Mouse (Mus musculus) neural tube, embryonic 15.5 days (tissue): Measurements from ENCODE around the gene Tut7. TPM values are rescaled to one million over a fixed set of nuclear protein-coding genes. Genes with fewer than 3 reads are reported as not detected.
"Not testable (repeated sequence)": the region's sequence is repeated elsewhere in the genome, so short reads cannot be mapped to it uniquely, and the experiment has no call there.

Experiments used
- ATAC-seq: fragments of 200-750 bp; cut with Nextera tagmentation; 2 replicates; pipeline ENCODE4 v1.8.0; 2017; ENCODE audit warnings: mild to moderate bottlenecking, moderate TSS enrichment, moderate library complexity; ENCODE audit not compliant: low FRiP score
- H3K27ac ChIP-seq: fragments of 300-500 bp; sonication (generic); replicated peaks from 2 replicates; pipeline ENCODE4 v1.5.1; 2015; ENCODE audit warnings: mild to moderate bottlenecking, inconsistent platforms
- H3K27me3 ChIP-seq: fragments of 300-500 bp; sonication (generic); replicated peaks from 2 replicates; pipeline ENCODE4 v1.6.1; 2015; ENCODE audit warnings: inconsistent platforms
- H3K36me3 ChIP-seq: fragments of 300-500 bp; sonication (generic); 2 replicates; pipeline ENCODE4 v1.6.1; 2015; ENCODE audit warnings: inconsistent platforms
- H3K4me1 ChIP-seq: fragments of 300-500 bp; sonication (generic); 2 replicates; pipeline ENCODE4 v1.6.1; 2015; ENCODE audit warnings: inconsistent platforms
- H3K4me2 ChIP-seq: fragments of 300-500 bp; sonication (generic); 2 replicates; pipeline ENCODE4 v1.6.1; 2015; ENCODE audit warnings: inconsistent platforms, mild to moderate bottlenecking, moderate library complexity
- H3K4me3 ChIP-seq: fragments of 300-500 bp; sonication (generic); replicated peaks from 2 replicates; pipeline ENCODE4 v1.5.1; 2015; ENCODE audit warnings: mild to moderate bottlenecking, inconsistent platforms
- H3K9ac ChIP-seq: fragments of 300-500 bp; sonication (generic); replicated peaks from 2 replicates; pipeline ENCODE4 v1.6.1; 2015; ENCODE audit warnings: mild to moderate bottlenecking, inconsistent platforms
- H3K9me3 ChIP-seq: fragments of 300-500 bp; sonication (generic); replicated peaks from 2 replicates; pipeline ENCODE4 v1.6.1; 2016; ENCODE audit warnings: inconsistent platforms
- WGBS: fragments of 180-500 bp; shearing (Covaris S2); methylation state at CpG from one replicate; pipeline ENCODE4 v1.1.7; 2015; ENCODE audit warnings: mixed read lengths; 5-methylcytosine and 5-hydroxymethylcytosine counted together
- polyA plus RNA-seq: library from polyadenylated mRNA; unstranded; fragments of >200 nt; fragmentation: Nextera tagmentation; extraction: Ambion mirVana; gene quantifications from 2 replicates; pipeline ENCODE4 v1.2.1, GENCODE M21; 2015

The Tut7 gene
- polyA plus RNA-seq, 1 experiment from 2014 or later = 41.7 TPM

DNA sequence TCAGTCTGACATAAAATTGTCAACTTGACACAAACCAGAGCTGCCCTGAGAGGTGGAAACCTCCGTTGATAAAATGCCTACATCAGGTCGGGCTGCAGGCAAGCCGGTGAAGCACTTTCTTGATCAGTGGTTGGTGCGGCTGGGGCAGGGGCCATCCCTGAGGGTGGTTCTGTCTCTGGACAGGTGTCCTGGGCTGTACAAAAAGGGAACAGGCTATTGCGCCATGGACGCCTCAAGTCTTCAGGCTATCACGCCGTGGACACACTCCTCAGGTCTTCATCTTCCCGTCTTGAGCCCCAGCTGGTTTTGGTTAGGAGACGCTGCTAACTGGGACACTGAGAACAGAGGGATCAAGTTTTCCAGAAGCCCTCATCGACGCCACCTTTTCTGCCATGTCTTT is 72.6 kb downstream of the Tut7 start:
- WGBS = 88% methylated on average over 12 of the region's 12 CpGs
- H3K27ac ChIP-seq = no peak overlapping the region
- no peak overlapping the region for H3K4me2 ChIP-seq
- no peaks in the 10 kb centered on the region for H3K27me3 ChIP-seq
- H3K9ac ChIP-seq = no peak overlapping the region
- H3K4me1 ChIP-seq = no peaks in the 10 kb centered on the region
- H3K36me3 ChIP-seq = peaks cover 19% of the 10 kb centered on the region
- no peak for ATAC-seq
- H3K4me3 ChIP-seq = no peak overlapping the region
- no peaks in the 10 kb centered on the region for H3K9me3 ChIP-seq

- no peaks in the 10 kb centered on the region for H3K9me3 ChIP-seq
- no peaks in the 10 kb centered on the region for H3K4me1 ChIP-seq
- no peak within 1 kb of the TSS for H3K4me3 ChIP-seq
- ATAC-seq = no peak
- no peak within 1 kb of the TSS for H3K9ac ChIP-seq
- WGBS = 79% methylated on average over 9 of the region's 9 CpGs
- no peak within 1 kb of the TSS for H3K27ac ChIP-seq
- no peaks in the 10 kb centered on the region for H3K36me3 ChIP-seq
- no peaks in the 10 kb centered on the region for H3K27me3 ChIP-seq
- H3K4me2 ChIP-seq = no peak within 1 kb of the TSS
Observed at GRCm38 (mm10) chr13:59746711-59747110, 76.2 kb downstream of the Tut7 start, which contains the start of gene 1700014D04Rik. Gene 1700014D04Rik, minus strand, starts transcription at chr13:59746752.

DNA sequence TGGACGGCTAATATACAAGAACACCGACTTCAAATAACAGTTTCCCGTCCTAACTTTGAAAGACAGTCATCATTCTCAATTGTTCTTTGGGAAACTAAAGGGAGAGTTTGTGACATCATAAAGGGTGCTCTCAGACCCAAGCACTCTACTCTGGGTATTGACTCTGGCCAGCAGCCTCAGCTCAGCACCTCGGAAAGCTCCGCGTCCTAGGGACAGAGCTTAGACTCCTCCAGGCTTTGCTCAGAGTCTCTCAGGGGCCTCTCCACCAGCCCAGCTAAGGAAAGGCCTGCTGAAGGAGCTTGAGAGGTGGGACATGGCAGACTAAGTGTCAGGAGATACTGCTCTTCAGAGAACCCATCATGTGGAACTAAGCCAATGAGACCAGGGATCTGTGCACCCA is 76.8 kb downstream of the Tut7 start:
- Histone ChIP-seq H3K27me3 (no peaks in the 10 kb centered on the region), H3K4me3 (no peak overlapping the region), H3K36me3 (no peaks in the 10 kb centered on the region), H3K27ac (no peak overlapping the region), H3K4me2 (no peak overlapping the region), H3K4me1 (no peaks in the 10 kb centered on the region), H3K9ac (no peak overlapping the region), H3K9me3 (no peaks in the 10 kb centered on the region)
- no peak for ATAC-seq
- WGBS = 77% methylated on average over 6 of the region's 6 CpGs

DNA sequence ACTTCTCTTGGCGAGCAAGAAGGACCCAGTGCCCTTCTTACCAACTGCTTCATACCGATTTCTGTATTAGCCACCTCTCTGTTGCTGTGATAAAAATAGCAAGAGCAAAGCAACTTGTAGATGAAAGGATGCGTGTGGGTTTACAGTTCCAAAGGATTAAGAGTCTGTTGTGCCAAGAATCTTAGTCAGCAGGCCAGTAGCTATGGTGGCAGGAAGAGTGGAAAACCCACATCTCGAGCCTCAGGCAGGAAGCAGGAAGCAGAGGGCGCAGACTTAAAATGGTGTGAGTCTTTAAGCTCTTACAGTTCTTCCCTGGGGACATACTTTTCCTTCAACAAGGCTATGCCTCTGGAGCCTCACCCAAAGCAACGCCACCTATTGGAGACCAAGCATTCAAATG is 77.5 kb downstream of the Tut7 start:
- Histone ChIP-seq H3K4me1 (no peaks in the 10 kb centered on the region), H3K27ac (no peak overlapping the region), H3K4me3 (no peak overlapping the region), H3K9ac (no peak overlapping the region), H3K36me3 (no peaks in the 10 kb centered on the region), H3K27me3 (no peaks in the 10 kb centered on the region), H3K4me2 (no peak overlapping the region), H3K9me3 (no peaks in the 10 kb centered on the region)
- ATAC-seq = no peak
- 92% methylated on average over 6 of the region's 6 CpGs for WGBS

GRCm38 (mm10) chr13:59741697-59742096 is 81.2 kb downstream of the Tut7 start:
- no peaks in the 10 kb centered on the region for H3K36me3 ChIP-seq
- H3K9me3 ChIP-seq = no peaks in the 10 kb centered on the region
- H3K4me2 ChIP-seq = no peak overlapping the region
- no peak overlapping the region for H3K27ac ChIP-seq
- H3K9ac ChIP-seq = no peak overlapping the region
- H3K4me3 ChIP-seq = no peak overlapping the region
- 83% methylated on average over 10 of the region's 10 CpGs for WGBS
- H3K4me1 ChIP-seq = no peaks in the 10 kb centered on the region
- ATAC-seq = no peak
- no peaks in the 10 kb centered on the region for H3K27me3 ChIP-seq

GRCm38 (mm10) chr13:59741096-59741495 is 81.9 kb downstream of the Tut7 start:
- H3K27ac ChIP-seq = no peak overlapping the region
- no peaks in the 10 kb centered on the region for H3K4me1 ChIP-seq
- 87% methylated on average over 11 of the region's 11 CpGs for WGBS
- H3K9me3 ChIP-seq = no peaks in the 10 kb centered on the region
- ATAC-seq = no peak
- no peaks in the 10 kb centered on the region for H3K36me3 ChIP-seq
- no peak overlapping the region for H3K4me3 ChIP-seq
- no peak overlapping the region for H3K9ac ChIP-seq
- H3K27me3 ChIP-seq = no peaks in the 10 kb centered on the region
- H3K4me2 ChIP-seq = no peak overlapping the region

- Histone ChIP-seq H3K27ac (no peak overlapping the region), H3K27me3 (no peaks in the 10 kb centered on the region), H3K4me3 (no peak overlapping the region), H3K9ac (no peak overlapping the region), H3K4me2 (no peak overlapping the region), H3K36me3 (no peaks in the 10 kb centered on the region), H3K9me3 (no peaks in the 10 kb centered on the region), H3K4me1 (no peaks in the 10 kb centered on the region)
- WGBS = 94% methylated on average over 4 of the region's 4 CpGs
- ATAC-seq = no peak
Observed at GRCm38 (mm10) chr13:59739397-59739796, 83.5 kb downstream of the Tut7 start.

- 89% methylated on average over 2 of the region's 2 CpGs for WGBS
Observed at GRCm38 (mm10) chr13:59738455-59738854, 84.5 kb downstream of the Tut7 start.

DNA sequence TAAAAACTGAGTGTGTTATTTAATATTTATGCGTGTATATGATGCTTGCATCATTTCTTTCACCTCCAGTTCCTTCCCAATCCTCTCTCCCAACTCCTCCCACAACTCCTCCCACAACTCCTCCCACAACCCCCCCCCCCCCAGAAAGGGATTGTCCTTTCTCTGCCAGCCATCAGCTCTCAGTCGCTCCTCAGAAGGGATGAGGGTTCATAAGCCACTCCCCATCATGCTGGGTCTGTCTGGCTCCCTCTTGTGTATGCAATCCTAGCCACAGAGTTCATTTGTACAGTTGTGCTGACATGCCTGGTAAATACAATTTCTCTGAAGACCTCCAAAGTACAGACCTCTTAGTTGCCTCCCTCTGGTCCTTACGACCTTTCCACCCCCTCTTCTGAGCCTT is 87.8 kb downstream of the Tut7 start:
- ATAC-seq = peak; percentile 57; the same call in 1 of the 2 replicates
- Histone ChIP-seq H3K4me3 (no peak overlapping the region), H3K9ac (no peak overlapping the region), H3K27me3 (no peaks in the 10 kb centered on the region), H3K4me1 (no peaks in the 10 kb centered on the region), H3K27ac (no peak overlapping the region), H3K4me2 (no peak overlapping the region), H3K9me3 (no peaks in the 10 kb centered on the region), H3K36me3 (no peaks in the 10 kb centered on the region)
- 40% methylated on average over 3 of the region's 3 CpGs for WGBS

More at GRCm38 (mm10) chr13:59738455-59738854, 84.5 kb downstream of the Tut7 start:
- ATAC-seq = no peak
- no peak overlapping the region for H3K4me3 ChIP-seq
- H3K9me3 ChIP-seq = no peaks in the 10 kb centered on the region
- H3K9ac ChIP-seq = no peak overlapping the region
- no peaks in the 10 kb centered on the region for H3K36me3 ChIP-seq
- H3K27me3 ChIP-seq = no peaks in the 10 kb centered on the region
- no peak overlapping the region for H3K4me2 ChIP-seq
- H3K27ac ChIP-seq = no peak overlapping the region
- no peaks in the 10 kb centered on the region for H3K4me1 ChIP-seq

DNA sequence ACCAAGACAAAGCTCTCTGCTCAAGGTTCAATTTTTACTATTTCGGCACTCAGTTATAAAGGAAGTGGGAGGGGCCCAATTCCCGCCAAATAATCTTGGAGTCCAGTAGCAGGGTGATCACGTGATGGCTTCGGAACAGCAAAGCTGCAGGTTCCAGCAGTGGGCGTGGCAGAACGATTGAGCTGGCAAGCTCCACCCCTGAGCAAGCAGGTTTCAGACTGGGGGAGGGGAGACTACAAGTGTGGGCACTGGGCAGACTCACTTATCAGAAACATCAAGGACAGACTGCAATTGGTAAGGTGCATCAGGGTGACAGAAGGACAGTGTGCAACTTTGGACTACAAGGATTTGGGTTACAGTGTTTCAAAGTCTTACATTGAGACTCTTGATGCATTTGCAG is 88.6 kb downstream of the Tut7 start:
- H3K4me1 ChIP-seq, H3K27me3 ChIP-seq, H3K9ac ChIP-seq, H3K36me3 ChIP-seq, H3K4me3 ChIP-seq, H3K4me2 ChIP-seq, H3K9me3 ChIP-seq, H3K27ac ChIP-seq, ATAC-seq: not testable (repeated sequence)
- WGBS = 39% methylated on average over 6 of the region's 6 CpGs

DNA sequence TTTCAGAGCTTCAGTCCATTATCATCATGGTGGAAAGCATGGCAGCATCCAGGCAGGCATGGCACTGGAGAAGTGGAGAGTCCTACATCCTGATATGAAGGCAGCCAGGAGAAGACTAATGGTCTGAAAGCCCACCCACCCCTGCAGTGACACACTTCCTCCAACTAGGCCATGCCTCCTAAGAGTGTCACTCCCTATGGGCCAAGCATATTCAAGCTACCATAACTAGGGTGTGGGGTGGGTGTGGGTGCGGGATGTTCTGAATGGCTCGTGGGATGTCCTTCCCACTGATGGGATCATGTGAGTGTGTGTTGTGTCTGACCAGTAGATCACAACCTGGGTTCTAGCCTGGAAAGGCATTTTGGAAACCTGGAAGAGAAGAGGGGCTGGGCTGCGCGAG is 89.0 kb downstream of the Tut7 start:
- H3K4me3 ChIP-seq = no peak overlapping the region
- no peaks in the 10 kb centered on the region for H3K27me3 ChIP-seq
- H3K4me1 ChIP-seq = no peaks in the 10 kb centered on the region
- WGBS = 83% methylated on average over 4 of the region's 4 CpGs
- no peak overlapping the region for H3K4me2 ChIP-seq
- H3K9me3 ChIP-seq = no peaks in the 10 kb centered on the region
- ATAC-seq = no peak
- H3K27ac ChIP-seq = no peak overlapping the region
- no peaks in the 10 kb centered on the region for H3K36me3 ChIP-seq
- no peak overlapping the region for H3K9ac ChIP-seq

DNA sequence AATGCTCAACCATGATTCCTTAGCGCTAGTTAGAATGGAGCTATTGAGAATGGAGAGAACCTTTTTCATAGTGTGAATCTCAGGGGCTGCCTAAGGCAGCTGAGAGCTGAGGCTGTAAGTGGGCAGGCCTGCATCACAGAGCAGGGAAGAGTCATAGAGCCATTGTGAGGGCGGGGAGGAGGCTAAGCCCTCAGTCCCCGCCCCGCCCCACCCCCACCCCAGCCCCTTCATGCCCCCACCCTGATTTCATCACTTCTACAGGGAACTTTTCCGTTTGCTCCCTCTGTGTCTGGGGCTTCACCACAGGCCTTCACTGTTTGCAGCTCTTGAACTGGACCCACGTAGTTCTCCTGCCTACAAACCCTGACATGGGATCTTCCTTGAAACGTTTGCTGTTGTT is 91.3 kb downstream of the Tut7 start, which contains the start of gene Spata31d1d:
Gene Spata31d1d, minus strand, starts transcription at position 101 of the 400 bp plus-strand sequence.
- ATAC-seq = no peak
- H3K9me3 ChIP-seq = no peaks in the 10 kb centered on the region
- no peak within 1 kb of the TSS for H3K27ac ChIP-seq
- peaks cover 10% of the 10 kb centered on the region; the same call in 1 of the 2 replicates for H3K4me1 ChIP-seq
- H3K4me2 ChIP-seq = no peak within 1 kb of the TSS
- H3K36me3 ChIP-seq = no peaks in the 10 kb centered on the region
- H3K9ac ChIP-seq = no peak within 1 kb of the TSS
- H3K4me3 ChIP-seq = no peak within 1 kb of the TSS
- 55% methylated on average over 7 of the region's 7 CpGs for WGBS
- 0 out of 2 replicates have a peak, but pooled peaks cover 5% of the 10 kb centered on the region for H3K27me3 ChIP-seq
